Mouse (Mus musculus): ENCODE measurements around the gene Ptafr. TPM values are rescaled to one million over a fixed set of nuclear protein-coding genes. Genes with fewer than 3 reads are reported as not detected.

Gene Ptafr
- total and polyA plus RNA-seq, 3 experiments = 0.31 to 1.1 TPM; not detected in 1

DNA sequence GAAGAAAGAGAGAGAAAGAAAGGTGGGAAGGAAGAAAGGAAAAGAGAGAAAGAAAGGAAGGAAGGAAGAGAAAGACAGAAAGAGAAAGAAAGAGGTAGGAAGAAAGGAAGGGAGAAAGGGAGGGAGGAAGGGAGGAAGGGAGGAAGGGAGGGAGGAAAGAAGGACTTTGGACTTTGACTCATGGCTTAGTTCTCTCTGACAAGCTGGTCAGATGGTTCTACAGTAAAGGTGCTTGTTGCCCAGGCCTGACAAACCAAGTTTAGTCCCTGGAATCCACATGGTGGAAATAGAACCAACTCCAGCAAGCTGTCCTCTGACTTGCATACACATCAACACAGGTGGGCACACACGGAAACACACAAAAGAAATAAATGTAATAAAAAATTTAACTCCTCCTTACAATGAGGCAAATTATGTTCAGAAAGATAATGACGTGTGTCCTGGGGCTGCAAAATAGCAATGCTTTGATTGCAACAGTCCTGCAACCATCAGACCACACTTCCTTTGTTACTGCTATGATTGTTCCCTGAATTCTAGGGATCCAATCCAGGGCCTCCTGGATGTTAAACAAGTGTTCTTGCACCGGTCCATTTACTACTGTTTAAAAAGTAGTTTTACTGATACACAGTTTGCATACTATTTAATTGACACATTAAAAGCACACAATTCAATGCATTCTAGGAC is 46.6 kb downstream of the Ptafr start:
- dilution Hi-C loops (cut with MboI; ENCODE audit: extremely low pct_ligation_motif_present, extremely low pct_unique_long_range_greater_than_20kb, low sequenced_read_pairs) = no loop called here
- peaks cover 13% of the 10 kb centered on the region for H3K9me3 ChIP-seq (replicated peaks; ENCODE audit: low read length)
- H3K4me2 ChIP-seq (ENCODE audit: insufficient read depth, low read depth, poor library complexity, severe bottlenecking) = no peak overlapping the region
- in situ Hi-C loops (cut with MboI; ENCODE audit: low pct_ligation_motif_present, low pct_unique_long_range_greater_than_20kb, low sequenced_read_pairs) = no loop called here
- no peak overlapping the region for H3K9ac ChIP-seq (ENCODE audit: insufficient read depth, low read depth)
- H3K27me3 ChIP-seq (replicated peaks) = no peaks in the 10 kb centered on the region
- H3K4me3 ChIP-seq (replicated peaks in 1 of 3; ENCODE audit: low read depth in 2 of 3, low read length in 2 of 3, poor library complexity in 1 of 3) = no peak overlapping the region
- no peak overlapping the region for H3K27ac ChIP-seq (ENCODE audit: insufficient read depth, low read depth)
- H3K79me2 ChIP-seq (replicated peaks; ENCODE audit: control insufficient read depth, extremely low read depth, insufficient read depth, poor library complexity, severe bottlenecking) = no peaks in the 10 kb centered on the region
- no peak for DNase-seq (ENCODE audit: extremely low read depth)
- TF ChIP-seq IRF4 (IDR thresholded peaks at IDR 0.05; ENCODE audit: low read depth, low read length) = no peak
- TF ChIP-seq SIN3A (IDR thresholded peaks at IDR 0.05; ENCODE audit: low read length) = no peak
- TF ChIP-seq POLR2AphosphoS2 (IDR thresholded peaks at IDR 0.05; ENCODE audit: low read depth, low read length) = no peak
- TF ChIP-seq MEF2A (IDR thresholded peaks at IDR 0.05; ENCODE audit: borderline replicate concordance, low read depth, low read length) = no peak
- TF ChIP-seq MXI1 (IDR thresholded peaks at IDR 0.05; ENCODE audit: low read depth, low read length) = no peak
- no peak for TF ChIP-seq NRF1 (IDR thresholded peaks at IDR 0.05; ENCODE audit: low read depth, low read length)
- peaks cover 0 to 2% of the 10 kb centered on the region in 2 experiments for H3K36me3 ChIP-seq (replicated peaks in 1 of 2; ENCODE audit: control insufficient read depth in 1 of 2, insufficient read depth in 1 of 2, low read length in 1 of 2)
- H3K4me1 ChIP-seq (ENCODE audit: control insufficient read depth in 1 of 2, insufficient read depth in 2 of 2) = peaks cover 12 to 35% of the 10 kb centered on the region in 2 experiments; a peak in 3 of 4 replicates

DNA sequence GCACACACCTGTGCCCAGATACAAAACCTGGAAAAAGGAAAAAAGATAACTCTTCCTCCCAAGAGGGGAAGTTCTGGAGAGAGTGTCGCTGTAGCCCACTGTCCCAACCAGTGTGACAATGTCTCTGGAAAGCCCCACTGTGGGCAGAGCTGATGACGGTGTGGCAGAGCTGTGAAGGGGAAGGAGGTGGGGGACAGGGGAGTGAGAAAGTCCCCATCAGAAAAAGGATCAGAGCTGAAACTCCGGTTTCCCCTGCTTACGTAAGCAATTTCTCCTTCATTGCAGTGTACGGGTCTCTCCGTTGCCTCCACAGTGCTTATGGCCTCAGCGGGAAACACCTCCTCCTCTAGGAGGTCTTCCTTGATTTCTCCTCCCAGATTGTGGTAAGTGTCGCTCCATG is 47.5 kb downstream of the Ptafr start:
- TF ChIP-seq EP300 (IDR thresholded peaks at IDR 0.05; ENCODE audit: low read length) = no peak
- TF ChIP-seq MEF2A (IDR thresholded peaks at IDR 0.05; ENCODE audit: borderline replicate concordance, low read depth, low read length) = 0 out of 2 replicates have a peak, but pooled peaks have one; percentile 9
- TF ChIP-seq SMC3 (IDR thresholded peaks at IDR 0.05; ENCODE audit: low read depth, low read length) = no peak
- peak; percentile 83 for TF ChIP-seq MAFK (IDR thresholded peaks at IDR 0.05; ENCODE audit: insufficient replicate concordance, low read length)
- dilution Hi-C loops (cut with MboI; ENCODE audit: extremely low pct_ligation_motif_present, extremely low pct_unique_long_range_greater_than_20kb, low sequenced_read_pairs) = no loop called here
- H3K4me3 ChIP-seq (replicated peaks in 1 of 3; ENCODE audit: low read depth in 2 of 3, low read length in 2 of 3, poor library complexity in 1 of 3) = peak overlapping the region in 1 of 3 experiments; percentile 50

DNA sequence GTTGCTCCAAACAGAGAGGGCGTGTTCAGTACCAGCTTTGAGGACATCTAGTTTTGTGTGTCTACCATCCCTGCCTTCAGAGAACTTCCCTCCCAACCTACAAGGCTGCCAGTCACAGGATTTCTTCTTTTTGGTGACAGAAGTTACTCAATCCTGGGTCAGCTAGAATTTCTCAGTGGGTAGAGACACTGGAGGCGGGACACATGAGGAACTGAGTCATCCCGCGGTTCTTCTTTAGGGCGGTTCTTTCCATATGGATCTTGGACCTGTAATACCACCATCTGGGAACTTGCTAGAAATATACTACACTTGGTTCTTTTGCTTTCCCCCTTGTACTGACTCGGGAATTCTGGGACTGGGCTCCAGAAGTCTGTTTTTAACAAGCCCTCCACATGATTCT is 54.0 kb downstream of the Ptafr start:
- Histone ChIP-seq H3K36me3 (replicated peaks in 1 of 2; ENCODE audit: control insufficient read depth in 1 of 2, insufficient read depth in 1 of 2, low read length in 1 of 2) (peaks cover 0 to 17% of the 10 kb centered on the region in 2 experiments), H3K4me2 (ENCODE audit: insufficient read depth, low read depth, poor library complexity, severe bottlenecking) (no peak overlapping the region), H3K27me3 (replicated peaks) (no peaks in the 10 kb centered on the region), H3K27ac (ENCODE audit: insufficient read depth, low read depth) (no peak overlapping the region), H3K4me3 (replicated peaks in 1 of 3; ENCODE audit: low read depth in 2 of 3, low read length in 2 of 3, poor library complexity in 1 of 3) (no peak overlapping the region), H3K79me2 (replicated peaks; ENCODE audit: control insufficient read depth, extremely low read depth, insufficient read depth, poor library complexity, severe bottlenecking) (no peaks in the 10 kb centered on the region), H3K4me1 (ENCODE audit: control insufficient read depth in 1 of 2, insufficient read depth in 2 of 2) (peaks cover 0 to 6% of the 10 kb centered on the region in 2 experiments; a peak in 2 of 4 replicates), H3K9ac (ENCODE audit: insufficient read depth, low read depth) (no peak overlapping the region), H3K9me3 (replicated peaks; ENCODE audit: low read length) (peaks cover 25% of the 10 kb centered on the region)
- dilution Hi-C loops (cut with MboI; ENCODE audit: extremely low pct_ligation_motif_present, extremely low pct_unique_long_range_greater_than_20kb, low sequenced_read_pairs) (no loop called here), in situ Hi-C loops (cut with MboI; ENCODE audit: low pct_ligation_motif_present, low pct_unique_long_range_greater_than_20kb, low sequenced_read_pairs) (no loop called here)
- no peak for DNase-seq (ENCODE audit: extremely low read depth)
- no peak for TF ChIP-seq EP300 (IDR thresholded peaks at IDR 0.05; ENCODE audit: low read length)

More for the DNA sequence above, 47.5 kb downstream of the Ptafr start:
- Histone ChIP-seq H3K9me3 (replicated peaks; ENCODE audit: low read length) (peaks cover 17% of the 10 kb centered on the region), H3K36me3 (replicated peaks in 1 of 2; ENCODE audit: control insufficient read depth in 1 of 2, insufficient read depth in 1 of 2, low read length in 1 of 2) (peaks cover 0 to 5% of the 10 kb centered on the region in 2 experiments), H3K9ac (ENCODE audit: insufficient read depth, low read depth) (no peak overlapping the region), H3K27ac (ENCODE audit: insufficient read depth, low read depth) (no peak overlapping the region), H3K27me3 (replicated peaks) (no peaks in the 10 kb centered on the region), H3K4me1 (ENCODE audit: control insufficient read depth in 1 of 2, insufficient read depth in 2 of 2) (peaks cover 8 to 26% of the 10 kb centered on the region in 2 experiments; a peak in 3 of 4 replicates), H3K79me2 (replicated peaks; ENCODE audit: control insufficient read depth, extremely low read depth, insufficient read depth, poor library complexity, severe bottlenecking) (no peaks in the 10 kb centered on the region), H3K4me2 (ENCODE audit: insufficient read depth, low read depth, poor library complexity, severe bottlenecking) (no peak overlapping the region)
- DNase-seq (ENCODE audit: extremely low read depth) = peak; percentile 43
- in situ Hi-C loops (cut with MboI; ENCODE audit: low pct_ligation_motif_present, low pct_unique_long_range_greater_than_20kb, low sequenced_read_pairs) = no loop called here

All from CH12.LX (cell line).